Mouse (Mus musculus): Measurements from ENCODE around the gene Slc2a5. TPM values are rescaled to one million over a fixed set of nuclear protein-coding genes. Genes with fewer than 3 reads are reported as not detected.

Slc2a5 gene
- polyA plus RNA-seq, 1 experiment = 2.2 TPM

DNA sequence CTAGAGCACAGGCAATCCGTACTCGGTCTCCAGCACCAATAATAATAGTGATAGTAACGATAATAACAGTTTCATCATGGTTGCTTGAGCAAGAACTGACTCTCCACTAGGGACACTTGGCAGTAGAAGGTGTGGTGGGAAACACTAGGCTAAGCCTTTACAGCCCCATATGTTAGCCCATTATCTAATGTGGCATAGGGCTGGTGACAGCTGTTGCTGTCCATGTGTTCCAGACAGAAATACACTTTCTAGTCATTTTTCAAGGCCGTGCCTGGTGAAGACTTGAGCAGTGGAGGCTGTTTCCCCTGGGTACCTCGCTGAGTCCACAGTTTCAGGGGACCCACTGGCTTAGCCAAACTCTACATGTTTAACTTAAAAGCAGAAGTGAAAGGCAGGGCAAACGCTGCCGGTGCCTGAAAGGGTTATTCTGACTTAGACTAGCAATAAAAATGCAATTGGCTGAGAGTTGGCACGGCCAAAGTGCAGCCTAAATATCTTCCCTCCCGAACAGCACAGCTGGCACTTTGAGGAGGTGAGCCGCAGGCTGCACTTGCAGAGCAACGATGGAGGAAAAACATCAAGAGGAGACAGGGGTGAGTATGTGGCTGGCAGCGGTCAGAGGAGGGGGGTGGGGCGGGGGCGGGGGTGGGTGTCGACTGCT lies 1.2 kb downstream of the Slc2a5 start:
- H3K4me3 ChIP-seq (replicated peaks; ENCODE audit: insufficient read depth, low read depth, low read length) = no peak overlapping the region
- H3K4me1 ChIP-seq (ENCODE audit: control insufficient read depth, insufficient read depth, low read length) = no peaks in the 10 kb centered on the region
- 25% methylated on average over 15 of the region's 15 CpGs for WGBS
- no peak for DNase-seq
- TF ChIP-seq CTCF (IDR thresholded peaks at IDR 0.05; ENCODE audit: borderline replicate concordance, insufficient read depth, low read depth, low read length) = no peak
- no peak for TF ChIP-seq POLR2A (IDR thresholded peaks at IDR 0.05; ENCODE audit: borderline replicate concordance, insufficient read depth, low read length)
- H3K27me3 ChIP-seq (ENCODE audit: control insufficient read depth, insufficient read depth, low read length) = no peaks in the 10 kb centered on the region
- no peak overlapping the region for H3K27ac ChIP-seq (ENCODE audit: insufficient read depth, low read length)

- 80% methylated on average over 8 of the region's 8 CpGs for WGBS
- H3K27me3 ChIP-seq (ENCODE audit: control insufficient read depth, insufficient read depth, low read length) = no peaks in the 10 kb centered on the region
- H3K4me1 ChIP-seq (ENCODE audit: control insufficient read depth, insufficient read depth, low read length) = no peaks in the 10 kb centered on the region
- H3K4me3 ChIP-seq (replicated peaks; ENCODE audit: insufficient read depth, low read depth, low read length) = no peak overlapping the region
- H3K27ac ChIP-seq (ENCODE audit: insufficient read depth, low read length) = no peak overlapping the region
- TF ChIP-seq CTCF (IDR thresholded peaks at IDR 0.05; ENCODE audit: borderline replicate concordance, insufficient read depth, low read depth, low read length) = no peak
- TF ChIP-seq POLR2A (IDR thresholded peaks at IDR 0.05; ENCODE audit: borderline replicate concordance, insufficient read depth, low read length) = no peak
- DNase-seq = no peak
Measured at GRCm38 (mm10) chr4:150121430-150121829, 2.3 kb downstream of the Slc2a5 start.

GRCm38 (mm10) chr4:150122476-150122875 lies 3.4 kb downstream of the Slc2a5 start:
- Histone ChIP-seq H3K4me3 (replicated peaks; ENCODE audit: insufficient read depth, low read depth, low read length) (no peak overlapping the region), H3K27ac (ENCODE audit: insufficient read depth, low read length) (no peak overlapping the region), H3K27me3 (ENCODE audit: control insufficient read depth, insufficient read depth, low read length) (no peaks in the 10 kb centered on the region), H3K4me1 (ENCODE audit: control insufficient read depth, insufficient read depth, low read length) (no peaks in the 10 kb centered on the region)
- 42% methylated on average over 3 of the region's 3 CpGs for WGBS
- no peak for DNase-seq
- no peak for TF ChIP-seq CTCF (IDR thresholded peaks at IDR 0.05; ENCODE audit: borderline replicate concordance, insufficient read depth, low read depth, low read length)
- no peak for TF ChIP-seq POLR2A (IDR thresholded peaks at IDR 0.05; ENCODE audit: borderline replicate concordance, insufficient read depth, low read length)

DNA sequence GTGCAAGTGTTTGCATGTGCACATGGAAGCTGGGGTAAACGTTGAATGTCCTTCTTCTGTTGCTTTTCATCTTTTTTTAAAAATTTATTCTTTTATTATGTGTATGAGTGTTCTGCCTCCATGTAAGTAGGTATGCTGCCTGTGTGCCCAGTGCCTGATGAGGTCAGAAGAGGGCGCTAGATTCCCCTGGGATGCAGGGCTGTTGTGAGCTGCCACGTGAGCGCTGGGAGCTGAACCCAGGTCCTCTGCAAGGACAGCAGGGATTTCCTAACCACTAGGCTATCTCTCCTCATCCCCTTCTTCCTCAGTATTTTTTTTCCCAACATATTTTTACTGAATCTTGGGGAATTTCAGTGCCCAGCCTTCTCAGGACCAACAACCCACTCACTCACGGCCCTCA lies 7.3 kb downstream of the Slc2a5 start:
- Histone ChIP-seq H3K4me1 (ENCODE audit: control insufficient read depth, insufficient read depth, low read length) (no peaks in the 10 kb centered on the region), H3K27ac (ENCODE audit: insufficient read depth, low read length) (no peak overlapping the region), H3K27me3 (ENCODE audit: control insufficient read depth, insufficient read depth, low read length) (no peaks in the 10 kb centered on the region), H3K4me3 (replicated peaks; ENCODE audit: insufficient read depth, low read depth, low read length) (no peak overlapping the region)
- no peak for TF ChIP-seq CTCF (IDR thresholded peaks at IDR 0.05; ENCODE audit: borderline replicate concordance, insufficient read depth, low read depth, low read length)
- TF ChIP-seq POLR2A (IDR thresholded peaks at IDR 0.05; ENCODE audit: borderline replicate concordance, insufficient read depth, low read length) = no peak
- 92% methylated on average over 5 of the region's 5 CpGs for WGBS
- no peak for DNase-seq

DNA sequence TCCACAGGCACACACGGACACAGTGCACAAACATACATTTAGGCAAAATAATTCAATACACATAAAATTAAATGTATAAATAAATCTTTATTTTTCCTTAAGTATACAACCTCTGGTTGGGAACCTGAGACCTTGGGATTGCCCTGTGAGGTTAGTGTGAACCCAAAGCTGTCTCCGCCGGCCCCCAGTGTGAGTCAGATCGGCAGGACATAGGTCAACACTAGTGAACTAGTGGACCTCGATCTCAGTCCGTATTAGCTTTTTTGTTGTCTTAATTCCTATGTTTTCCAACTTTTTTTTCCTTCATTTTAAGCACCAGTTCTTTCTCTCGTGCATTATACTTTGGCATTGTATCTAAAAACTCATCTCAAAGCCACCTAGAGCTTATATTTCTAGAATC lies 8.8 kb downstream of the Slc2a5 start:
- H3K27ac ChIP-seq (ENCODE audit: insufficient read depth, low read length) = no peak overlapping the region
- TF ChIP-seq CTCF (IDR thresholded peaks at IDR 0.05; ENCODE audit: borderline replicate concordance, insufficient read depth, low read depth, low read length) = no peak
- TF ChIP-seq POLR2A (IDR thresholded peaks at IDR 0.05; ENCODE audit: borderline replicate concordance, insufficient read depth, low read length) = no peak
- no peak overlapping the region for H3K4me3 ChIP-seq (replicated peaks; ENCODE audit: insufficient read depth, low read depth, low read length)
- DNase-seq = no peak
- H3K4me1 ChIP-seq (ENCODE audit: control insufficient read depth, insufficient read depth, low read length) = no peaks in the 10 kb centered on the region
- no peaks in the 10 kb centered on the region for H3K27me3 ChIP-seq (ENCODE audit: control insufficient read depth, insufficient read depth, low read length)
- 96% methylated on average over 7 of the region's 7 CpGs for WGBS

GRCm38 (mm10) chr4:150128571-150128970 lies 9.5 kb downstream of the Slc2a5 start:
- no peak for DNase-seq
- TF ChIP-seq POLR2A (IDR thresholded peaks at IDR 0.05; ENCODE audit: borderline replicate concordance, insufficient read depth, low read length) (no peak), CTCF (IDR thresholded peaks at IDR 0.05; ENCODE audit: borderline replicate concordance, insufficient read depth, low read depth, low read length) (no peak)
- H3K4me1 ChIP-seq (ENCODE audit: control insufficient read depth, insufficient read depth, low read length) = no peaks in the 10 kb centered on the region
- WGBS = 36% methylated on average over 8 of the region's 8 CpGs
- no peak overlapping the region for H3K27ac ChIP-seq (ENCODE audit: insufficient read depth, low read length)
- no peaks in the 10 kb centered on the region for H3K27me3 ChIP-seq (ENCODE audit: control insufficient read depth, insufficient read depth, low read length)
- no peak overlapping the region for H3K4me3 ChIP-seq (replicated peaks; ENCODE audit: insufficient read depth, low read depth, low read length)

- TF ChIP-seq POLR2A (IDR thresholded peaks at IDR 0.05; ENCODE audit: borderline replicate concordance, insufficient read depth, low read length) (no peak), CTCF (IDR thresholded peaks at IDR 0.05; ENCODE audit: borderline replicate concordance, insufficient read depth, low read depth, low read length) (no peak)
- 58% methylated on average over 2 of the region's 2 CpGs for WGBS
- DNase-seq = no peak
- Histone ChIP-seq H3K27me3 (ENCODE audit: control insufficient read depth, insufficient read depth, low read length) (no peaks in the 10 kb centered on the region), H3K27ac (ENCODE audit: insufficient read depth, low read length) (no peak overlapping the region), H3K4me1 (ENCODE audit: control insufficient read depth, insufficient read depth, low read length) (no peaks in the 10 kb centered on the region), H3K4me3 (replicated peaks; ENCODE audit: insufficient read depth, low read depth, low read length) (no peak overlapping the region)
Measured at GRCm38 (mm10) chr4:150130661-150131060, 11.6 kb downstream of the Slc2a5 start.

- Histone ChIP-seq H3K4me1 (ENCODE audit: control insufficient read depth, insufficient read depth, low read length) (peaks cover 3% of the 10 kb centered on the region), H3K27ac (ENCODE audit: insufficient read depth, low read length) (no peak overlapping the region), H3K27me3 (ENCODE audit: control insufficient read depth, insufficient read depth, low read length) (no peaks in the 10 kb centered on the region), H3K4me3 (replicated peaks; ENCODE audit: insufficient read depth, low read depth, low read length) (no peak overlapping the region)
- 29% methylated on average over 24 of the region's 24 CpGs for WGBS
- TF ChIP-seq POLR2A (IDR thresholded peaks at IDR 0.05; ENCODE audit: borderline replicate concordance, insufficient read depth, low read length) = no peak
- TF ChIP-seq CTCF (IDR thresholded peaks at IDR 0.05; ENCODE audit: borderline replicate concordance, insufficient read depth, low read depth, low read length) = no peak
- no peak for DNase-seq
Measured at GRCm38 (mm10) chr4:150132692-150133271, 13.7 kb downstream of the Slc2a5 start.
